Mouse (Mus musculus) adrenal gland (tissue): ENCODE results near the gene Tspan7.

Source experiments
- intact Hi-C: fragments of 180-260 bp; cut with DNase I; formaldehyde crosslinking; loops from one replicate; pipeline ENCODE4 v1.15.1; 2025
- long read RNA-seq, 2 experiments: library from polyadenylated mRNA; unstranded; transcript quantifications; one replicate each; pipeline ENCODE4 v2.0.0; 2020; ENCODE audit warnings: borderline replicate concordance in 1 of 2; ENCODE audit not compliant: insufficient replicate concordance in 1 of 2

Tspan7 gene
- long read RNA-seq, experiment 1, transcript Tspan7-201 (8 exons, 1,733 nt) = major isoform, 17 of 19 reads
- long read RNA-seq, experiment 1, partial matches to known transcripts = 2 of 19 reads
- long read RNA-seq, experiment 1, other reads (novel, unspliced or antisense) = 0 of 19 reads
- long read RNA-seq, experiment 2, transcript Tspan7-201 (8 exons, 1,733 nt) = major isoform, 39 of 41 reads
- long read RNA-seq, experiment 2, partial matches to known transcripts = 2 of 41 reads
- long read RNA-seq, experiment 2, other reads (novel, unspliced or antisense) = 0 of 41 reads

GRCm38 (mm10) chrX:10484872-10485569 lies at the start of gene Tspan7:
Gene Tspan7, plus strand, starts transcription at chrX:10485158.
- intact Hi-C loops = no loop called here

GRCm38 (mm10) chrX:10449323-10449980 lies 35.5 kb upstream of the Tspan7 start:
- intact Hi-C loops = no loop called here

GRCm38 (mm10) chrX:10450143-10451060 lies 34.6 kb upstream of the Tspan7 start:
- intact Hi-C loops = no loop called here

- intact Hi-C loops = no loop called here
Measured at GRCm38 (mm10) chrX:10453798-10454197, 31.2 kb upstream of the Tspan7 start.

- intact Hi-C loops = no loop called here
Measured at GRCm38 (mm10) chrX:10457256-10457655, 27.7 kb upstream of the Tspan7 start.

- intact Hi-C loops = no loop called here
Measured at GRCm38 (mm10) chrX:10477088-10477487, 7.9 kb upstream of the Tspan7 start.

- intact Hi-C loops = no loop called here
Measured at GRCm38 (mm10) chrX:10479031-10479886, 5.7 kb upstream of the Tspan7 start.

- intact Hi-C loops = no loop called here
Measured at GRCm38 (mm10) chrX:10479943-10480342, 5.0 kb upstream of the Tspan7 start.

- intact Hi-C loops = no loop called here
Measured at GRCm38 (mm10) chrX:10485664-10486211, 780 bp downstream of the Tspan7 start.

GRCm38 (mm10) chrX:10498580-10498979 lies 13.6 kb downstream of the Tspan7 start:
- intact Hi-C loops = no loop called here

GRCm38 (mm10) chrX:10502616-10503015 lies 17.7 kb downstream of the Tspan7 start:
- intact Hi-C loops = no loop called here

- intact Hi-C loops = no loop called here
Measured at GRCm38 (mm10) chrX:10514417-10514816, 29.5 kb downstream of the Tspan7 start.

GRCm38 (mm10) chrX:10514971-10515370 lies 30.0 kb downstream of the Tspan7 start:
- intact Hi-C loops = no loop called here

GRCm38 (mm10) chrX:10516448-10516847 lies 31.5 kb downstream of the Tspan7 start:
- intact Hi-C loops = no loop called here

GRCm38 (mm10) chrX:10516925-10517324 lies 32.0 kb downstream of the Tspan7 start:
- intact Hi-C loops = no loop called here

- intact Hi-C loops = no loop called here
Measured at GRCm38 (mm10) chrX:10517756-10518155, 32.8 kb downstream of the Tspan7 start.

GRCm38 (mm10) chrX:10518510-10518909 lies 33.6 kb downstream of the Tspan7 start:
- intact Hi-C loops = no loop called here

GRCm38 (mm10) chrX:10535450-10535849 lies 50.5 kb downstream of the Tspan7 start:
- intact Hi-C loops = no loop called here

GRCm38 (mm10) chrX:10539009-10539408 lies 54.1 kb downstream of the Tspan7 start:
- intact Hi-C loops = no loop called here
